34 mouse cellular contexts compared by ENCODE assay signal in genomic region chr4:155413641-155414335, GRCm38 (mm10). TPM values are rescaled to one million over a fixed set of nuclear protein-coding genes. Genes with fewer than 3 reads are reported as not detected.
A peak's percentile ranks its signal among the peaks of the same experiment; 100 is the strongest.
DNase-seq lines count a peak whose midpoint lies in the region; ATAC-seq and TF ChIP-seq lines count a peak whose summit lies in the region.
"Had no signal": no experiment of that assay in that cellular context is flagged by ENCODE, and none has a peak within 500 bp of the region (broad histone marks: within the 10 kb centered on the region; RNA-seq: fewer than 3 reads in every experiment).

No protein-coding gene starts in this region.

- no peaks in the 10 kb centered on the region for H3K9me3 ChIP-seq in forebrain, postnatal 0 days (ENCODE audit: low read length)
- H3K9me3 ChIP-seq in forebrain, embryonic 12.5 days, result no peaks in the 10 kb centered on the region
- H3K9me3 ChIP-seq: embryonic facial prominence, embryonic 10.5 days; embryonic facial prominence, embryonic 13.5 days; forebrain, embryonic 13.5 days; heart, embryonic 10.5 days; heart, embryonic 13.5 days had no signal

- peak; percentile 52 for DNase-seq in gastrocnemius, adult 2 months
- no peak for DNase-seq in gastrocnemius, postnatal 36 days
- peak; percentile 26 for DNase-seq in gastrocnemius, postnatal 25 days
- DNase-seq in thymus, postnatal 0 days (ENCODE audit: low spot score), result peak; percentile 55
- DNase-seq in thymus, postnatal 36 days, result peak; percentile 27 to 40
- no peak for DNase-seq in forebrain, postnatal 0 days
- DNase-seq in testis, postnatal 10 days (ENCODE audit: low spot score), result no peak
- DNase-seq: adrenal gland, adult 8-10 months; adrenal gland, postnatal 25 days; B cell, adult 2 months; cerebellum, adult 11-12 months; cerebellum, adult 8-10 months; cerebellum, postnatal 10 days; cerebellum, postnatal 36 days; embryo, embryonic 11 days; heart, adult 2 months; heart, postnatal 14 days; heart, postnatal 4 days had no signal

- H3K27me3 ChIP-seq in forebrain, postnatal 0 days (ENCODE audit: insufficient read depth, low read length), result no peaks in the 10 kb centered on the region
- no peaks in the 10 kb centered on the region for H3K27me3 ChIP-seq in forebrain, embryonic 12.5 days
- H3K27me3 ChIP-seq: embryonic facial prominence, embryonic 13.5 days; forebrain, embryonic 13.5 days; heart, embryonic 13.5 days had no signal

- H3K4me2 ChIP-seq in forebrain, postnatal 0 days (ENCODE audit: low read depth), result no peak overlapping the region
- no peak overlapping the region for H3K4me2 ChIP-seq in forebrain, embryonic 12.5 days
- H3K4me2 ChIP-seq: embryonic facial prominence, embryonic 13.5 days; forebrain, embryonic 13.5 days; heart, embryonic 13.5 days; hindbrain, embryonic 14.5 days had no signal

- no peak for TF ChIP-seq CTCF in gastrocnemius, adult 2 months (IDR thresholded peaks at IDR 0.05)
- no peak for TF ChIP-seq CTCF in forebrain, postnatal 0 days (IDR thresholded peaks at IDR 0.05; ENCODE audit: low read depth)

- H3K9ac ChIP-seq in forebrain, postnatal 0 days, result no peak overlapping the region
- H3K9ac ChIP-seq in forebrain, embryonic 12.5 days, result no peak overlapping the region
- H3K9ac ChIP-seq: embryonic facial prominence, embryonic 13.5 days; forebrain, embryonic 13.5 days; heart, embryonic 13.5 days; hindbrain, embryonic 14.5 days had no signal

- H3K4me3 ChIP-seq in gastrocnemius, adult 2 months, result no peak overlapping the region
- no peak overlapping the region for H3K4me3 ChIP-seq in forebrain, postnatal 0 days (ENCODE audit: low read depth, low read length)
- no peak overlapping the region for H3K4me3 ChIP-seq in forebrain, embryonic 12.5 days (replicated peaks)
- H3K4me3 ChIP-seq: embryonic facial prominence, embryonic 10.5 days; embryonic facial prominence, embryonic 13.5 days; erythroblast, embryonic 14.5 days; forebrain, embryonic 13.5 days; heart, adult 2 months; heart, embryonic 10.5 days; heart, embryonic 13.5 days had no signal

- no peaks in the 10 kb centered on the region for H3K4me1 ChIP-seq in forebrain, postnatal 0 days (ENCODE audit: insufficient read depth)
- H3K4me1 ChIP-seq in forebrain, embryonic 12.5 days, result peaks cover 10% of the 10 kb centered on the region

- intact Hi-C loops in gastrocnemius, adult 2 months (cut with DNase I), result loop anchor here (5.0 kb wide), 1 partner anchor 54 kb away; the partner anchor contains the start of gene Tmem52
- intact Hi-C loops in gastrocnemius, postnatal 36 days (cut with DNase I), result no loop called here

- WGBS in forebrain, postnatal 0 days, result 92% methylated on average over 11 of the region's 11 CpGs
- 94% methylated on average over 11 of the region's 11 CpGs for WGBS in forebrain, embryonic 12.5 days

- peak overlapping the region; percentile 78 for H3K27ac ChIP-seq in gastrocnemius, adult 2 months
- no peak overlapping the region for H3K27ac ChIP-seq in forebrain, postnatal 0 days (ENCODE audit: low read depth, low read length)
- no peak overlapping the region for H3K27ac ChIP-seq in forebrain, embryonic 12.5 days
- H3K27ac ChIP-seq: embryonic facial prominence, embryonic 10.5 days; embryonic facial prominence, embryonic 13.5 days; forebrain, embryonic 13.5 days; heart, adult 2 months; heart, embryonic 10.5 days; heart, embryonic 13.5 days; hindbrain, embryonic 14.5 days; hindbrain, postnatal 0 days had no signal

- ATAC-seq in forebrain, postnatal 0 days, result no peak
- no peak for ATAC-seq in forebrain, embryonic 12.5 days (ENCODE audit: low FRiP score)
- ATAC-seq: forebrain, embryonic 13.5 days; forebrain, embryonic 16.5 days; hindbrain, postnatal 0 days; inflammation-experienced regulatory T-cells, adult 6 months; intestine, embryonic 16.5 days had no signal

- H3K36me3 ChIP-seq in forebrain, postnatal 0 days (ENCODE audit: insufficient read depth), result no peaks in the 10 kb centered on the region
- no peaks in the 10 kb centered on the region for H3K36me3 ChIP-seq in forebrain, embryonic 12.5 days (replicated peaks)
- H3K36me3 ChIP-seq: embryonic facial prominence, embryonic 13.5 days; heart, embryonic 10.5 days; heart, embryonic 13.5 days had no signal

RNA-seq across cellular contexts. Expression of gene Cfap74, which starts 4.8 kb away (rescaled TPM):
- 1 to 10 TPM in 1 of 2 experiments, under 1 TPM in 1; 0.23 to 1.0 TPM for total RNA-seq in gastrocnemius, adult 2 months (2021)
- under 1 TPM; 0.15 to 0.38 TPM for total RNA-seq in gastrocnemius, postnatal 36 days (2021)
- total RNA-seq in gastrocnemius, postnatal 25 days (2021), result under 1 TPM; 0.77 to 0.94 TPM
- 13.9 and 15.2 TPM in 2 replicates for polyA plus RNA-seq in thymus, postnatal 0 days (2015; fragmentation: Nextera tagmentation; extraction: Ambion mirVana)
- total RNA-seq in forebrain, postnatal 0 days (2014; rRNA removed), result 7.2 and 10.8 TPM in 2 replicates
- polyA plus RNA-seq in forebrain, postnatal 0 days (2015; fragmentation: Nextera tagmentation; extraction: Ambion mirVana), result 5.1 and 6.6 TPM in 2 replicates
- polyA plus RNA-seq in forebrain, embryonic 12.5 days (2016; fragmentation: Nextera tagmentation; extraction: Ambion mirVana), result 6.4 and 6.9 TPM in 2 replicates
- total RNA-seq: granulocyte monocyte progenitor cell, adult 5-6 weeks had no signal
- polyA plus RNA-seq: erythroblast, embryonic 14.5 days had no signal

RNA-seq across cellular contexts. Expression of gene Gabrd, which starts 15.9 kb away (rescaled TPM):
- total RNA-seq in gastrocnemius, adult 2 months (2021), result under 1 TPM; 0.20 TPM
- total RNA-seq in gastrocnemius, postnatal 36 days (2021), result under 1 TPM; 0.23 to 0.25 TPM
- total RNA-seq in gastrocnemius, postnatal 25 days (2021), result 1 to 10 TPM in 1 of 2 experiments, under 1 TPM in 1; 0.56 to 1.3 TPM
- 0.50 and 0.79 TPM in 2 replicates for polyA plus RNA-seq in thymus, postnatal 0 days (2015; fragmentation: Nextera tagmentation; extraction: Ambion mirVana)
- total RNA-seq in forebrain, postnatal 0 days (2014; rRNA removed), result 6.1 and 7.1 TPM in 2 replicates
- polyA plus RNA-seq in forebrain, postnatal 0 days (2015; fragmentation: Nextera tagmentation; extraction: Ambion mirVana), result 3.8 and 5.1 TPM in 2 replicates
- polyA plus RNA-seq in forebrain, embryonic 12.5 days (2016; fragmentation: Nextera tagmentation; extraction: Ambion mirVana), result not detected in 2 replicates
- total RNA-seq: adrenal gland, postnatal 25 days; granulocyte monocyte progenitor cell, adult 5-6 weeks; heart, adult 2 months; heart, postnatal 14 days; heart, postnatal 4 days had no signal
- polyA plus RNA-seq: embryonic facial prominence, embryonic 10.5 days; embryonic facial prominence, embryonic 13.5 days; erythroblast, embryonic 14.5 days; heart, embryonic 10.5 days; heart, embryonic 13.5 days; hindbrain, embryonic 11.5 days had no signal

RNA-seq across cellular contexts. Expression of gene Prkcz, which starts 52.6 kb away (rescaled TPM):
- total RNA-seq in gastrocnemius, adult 2 months (2021), result 1 to 10 TPM; 1.1 to 2.1 TPM
- total RNA-seq in gastrocnemius, postnatal 36 days (2021), result 1 to 10 TPM in 1 of 2 experiments, under 1 TPM in 1; 0.87 to 1.2 TPM
- 1 to 10 TPM; 1.5 to 3.8 TPM for total RNA-seq in gastrocnemius, postnatal 25 days (2021)
- 7.3 and 9.9 TPM in 2 replicates for polyA plus RNA-seq in thymus, postnatal 0 days (2015; fragmentation: Nextera tagmentation; extraction: Ambion mirVana)
- total RNA-seq in forebrain, postnatal 0 days (2014; rRNA removed), result 92.5 and 108 TPM in 2 replicates
- polyA plus RNA-seq in forebrain, postnatal 0 days (2015; fragmentation: Nextera tagmentation; extraction: Ambion mirVana), result 98.9 and 103 TPM in 2 replicates
- 26.5 and 26.7 TPM in 2 replicates for polyA plus RNA-seq in forebrain, embryonic 12.5 days (2016; fragmentation: Nextera tagmentation; extraction: Ambion mirVana)
- total RNA-seq: granulocyte monocyte progenitor cell, adult 5-6 weeks had no signal

RNA-seq across cellular contexts. Expression of gene Tmem52, which starts 55.1 kb away (rescaled TPM):
- 100 to 1,000 TPM; 215 to 248 TPM for total RNA-seq in gastrocnemius, adult 2 months (2021)
- total RNA-seq in gastrocnemius, postnatal 36 days (2021), result 100 to 1,000 TPM; 245 to 257 TPM
- total RNA-seq in gastrocnemius, postnatal 25 days (2021), result 100 to 1,000 TPM; 262 to 263 TPM
- 0.79 TPM in 1 of 2 replicates, not detected in the other for polyA plus RNA-seq in thymus, postnatal 0 days (2015; fragmentation: Nextera tagmentation; extraction: Ambion mirVana)
- total RNA-seq in forebrain, postnatal 0 days (2014; rRNA removed), result 0.52 TPM in 1 of 2 replicates, not detected in the other
- polyA plus RNA-seq in forebrain, postnatal 0 days (2015; fragmentation: Nextera tagmentation; extraction: Ambion mirVana), result 0.23 and 0.29 TPM in 2 replicates
- polyA plus RNA-seq in forebrain, embryonic 12.5 days (2016; fragmentation: Nextera tagmentation; extraction: Ambion mirVana), result not detected in 2 replicates
- total RNA-seq: granulocyte monocyte progenitor cell, adult 5-6 weeks; heart, postnatal 4 days; MEL had no signal
- polyA plus RNA-seq: embryonic facial prominence, embryonic 10.5 days; erythroblast, embryonic 14.5 days; forebrain, embryonic 16.5 days; heart, embryonic 10.5 days; heart, embryonic 13.5 days; heart, embryonic 16.5 days; inflammation-experienced regulatory T-cells, adult 6 months had no signal

Comparison
In these comparisons a context has a peak if more than half of its experiments do, and no peak if none do; other contexts are left out.
1. DNase-seq: peak in gastrocnemius, adult 2 months (single experiment), gastrocnemius, postnatal 25 days (single experiment), thymus, postnatal 0 days (single experiment) and thymus, postnatal 36 days (2 of 2); none in gastrocnemius, postnatal 36 days (0 of 2), forebrain, postnatal 0 days (single experiment) and testis, postnatal 10 days (single experiment).
2. RNA of gene Prkcz, which starts 52.6 kb away (total RNA-seq): 92.5 to 108 TPM in forebrain, postnatal 0 days; 1.5 to 3.8 TPM in gastrocnemius, postnatal 25 days, 1.1 to 2.1 TPM in gastrocnemius, adult 2 months and 0.87 to 1.2 TPM in gastrocnemius, postnatal 36 days; every median in the first group is over 10 times any median in the second.